Mouse (Mus musculus): Measurements from ENCODE around the gene Vezt. TPM values are rescaled to one million over a fixed set of nuclear protein-coding genes. Genes with fewer than 3 reads are reported as not detected.

Gene Vezt
- total and polyA plus RNA-seq, 2 experiments = 6.5 to 9.2 TPM

DNA sequence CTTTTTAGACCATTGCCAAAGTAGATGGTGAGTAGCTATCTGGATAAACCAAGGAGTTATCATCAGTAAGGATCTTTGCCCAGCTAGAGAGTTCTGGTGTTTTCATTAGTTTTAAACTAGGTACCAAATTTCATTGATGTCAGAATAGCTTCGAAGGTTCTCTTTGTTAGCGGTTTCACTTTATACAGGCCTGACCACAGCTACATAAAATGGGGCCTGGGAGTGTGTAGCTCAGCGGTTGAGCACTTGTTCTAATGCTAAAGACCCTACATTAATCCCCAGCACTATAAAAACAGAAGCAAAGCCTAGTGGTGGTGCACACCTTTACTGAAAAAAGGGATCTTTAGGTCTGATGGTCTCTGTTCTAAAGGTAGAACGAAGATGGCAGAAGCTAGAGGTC lies 145.1 kb downstream of the Vezt start:
- Histone ChIP-seq H3K4me1 (ENCODE audit: control insufficient read depth, insufficient read depth, low read length) (peaks cover 1% of the 10 kb centered on the region; the same call in 1 of the 2 replicates), H3K4me3 (ENCODE audit: insufficient read depth, low read depth, low read length) (no peak overlapping the region), H3K27me3 (ENCODE audit: control insufficient read depth, insufficient read depth, low read length) (no peaks in the 10 kb centered on the region), H3K27ac (replicated peaks; ENCODE audit: insufficient read depth, low read depth, low read length) (no peak overlapping the region), H3K36me3 (ENCODE audit: control insufficient read depth, insufficient read depth, low read length) (peaks cover 8% of the 10 kb centered on the region), H3K79me2 (ENCODE audit: control insufficient read depth, insufficient read depth, low read length) (peaks cover 24% of the 10 kb centered on the region; the same call in 1 of the 2 replicates), H3K9ac (ENCODE audit: low read depth, low read length) (no peak overlapping the region)
- TF ChIP-seq POLR2A (IDR thresholded peaks at IDR 0.05; ENCODE audit: extremely low read depth, insufficient read depth, low read length) (no peak), CTCF (IDR thresholded peaks at IDR 0.05; ENCODE audit: low read depth, low read length) (no peak)
- DNase-seq (ENCODE audit: extremely low read depth, low read depth, low spot score) = no peak
- WGBS = 83% methylated on average over 4 of the region's 4 CpGs

DNA sequence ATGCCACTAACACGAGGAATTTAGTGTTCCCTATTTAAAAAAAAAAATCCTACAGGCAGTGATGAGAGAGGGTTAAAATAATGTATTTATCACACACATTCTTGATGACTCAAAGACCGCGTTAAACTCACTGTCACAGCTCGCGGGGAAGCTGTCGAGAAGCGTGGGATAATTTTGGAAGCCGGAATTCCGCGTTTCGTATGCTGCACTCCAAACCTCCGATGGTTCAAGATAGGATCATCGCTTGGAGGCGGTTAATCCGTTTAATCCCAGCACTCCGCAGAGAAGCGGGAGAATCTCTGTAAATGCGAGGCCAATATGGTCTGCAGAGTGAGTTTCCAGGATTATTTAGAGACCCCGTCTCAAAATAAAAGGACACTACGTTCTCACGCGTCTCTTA lies 145.6 kb downstream of the Vezt start:
- Histone ChIP-seq H3K36me3 (ENCODE audit: control insufficient read depth, insufficient read depth, low read length) (peaks cover 10% of the 10 kb centered on the region), H3K9ac (ENCODE audit: low read depth, low read length) (peak overlapping the region; percentile 30), H3K79me2 (ENCODE audit: control insufficient read depth, insufficient read depth, low read length) (peaks cover 25% of the 10 kb centered on the region; the same call in 1 of the 2 replicates), H3K27me3 (ENCODE audit: control insufficient read depth, insufficient read depth, low read length) (no peaks in the 10 kb centered on the region), H3K27ac (replicated peaks; ENCODE audit: insufficient read depth, low read depth, low read length) (no peak overlapping the region; the same call in 1 of the 2 replicates), H3K4me3 (ENCODE audit: insufficient read depth, low read depth, low read length) (peak overlapping the region; percentile 78), H3K4me1 (ENCODE audit: control insufficient read depth, insufficient read depth, low read length) (peaks cover 1% of the 10 kb centered on the region; the same call in 1 of the 2 replicates)
- WGBS = 3% methylated on average over 22 of the region's 22 CpGs
- DNase-seq (ENCODE audit: extremely low read depth, low read depth, low spot score) = no peak
- no peak for TF ChIP-seq POLR2A (IDR thresholded peaks at IDR 0.05; ENCODE audit: extremely low read depth, insufficient read depth, low read length)
- TF ChIP-seq CTCF (IDR thresholded peaks at IDR 0.05; ENCODE audit: low read depth, low read length) = no peak

DNA sequence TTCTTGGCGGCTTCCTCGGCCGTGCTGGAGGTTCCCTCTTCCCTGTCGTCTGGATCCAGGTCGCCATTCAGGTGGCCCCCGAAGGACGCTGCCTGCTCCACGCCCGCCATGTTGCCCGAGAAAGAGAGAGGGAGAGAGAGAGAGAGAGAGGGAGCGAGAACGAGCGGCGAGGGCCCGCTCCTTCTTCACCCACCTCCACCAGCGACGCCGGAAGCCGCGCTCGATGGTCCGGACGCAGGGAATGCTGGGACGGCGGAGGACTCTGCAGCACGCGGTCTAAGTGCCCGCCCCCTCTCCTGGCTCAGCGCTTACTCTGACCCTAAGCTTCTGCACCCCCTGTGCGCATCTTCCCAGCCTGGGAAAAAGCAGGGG lies 146.1 kb downstream of the Vezt start:
- Histone ChIP-seq H3K79me2 (ENCODE audit: control insufficient read depth, insufficient read depth, low read length) (peaks cover 29% of the 10 kb centered on the region; the same call in 1 of the 2 replicates), H3K27me3 (ENCODE audit: control insufficient read depth, insufficient read depth, low read length) (no peaks in the 10 kb centered on the region), H3K9ac (ENCODE audit: low read depth, low read length) (peak overlapping the region; percentile 87), H3K4me3 (ENCODE audit: insufficient read depth, low read depth, low read length) (peak overlapping the region; percentile 78), H3K27ac (replicated peaks; ENCODE audit: insufficient read depth, low read depth, low read length) (peak overlapping the region; percentile 81), H3K4me1 (ENCODE audit: control insufficient read depth, insufficient read depth, low read length) (peaks cover 1% of the 10 kb centered on the region; the same call in 1 of the 2 replicates), H3K36me3 (ENCODE audit: control insufficient read depth, insufficient read depth, low read length) (peaks cover 10% of the 10 kb centered on the region)
- TF ChIP-seq POLR2A (IDR thresholded peaks at IDR 0.05; ENCODE audit: extremely low read depth, insufficient read depth, low read length) (peak; percentile 59; the same call in 1 of the 2 replicates), CTCF (IDR thresholded peaks at IDR 0.05; ENCODE audit: low read depth, low read length) (no peak)
- WGBS = 0% methylated on average over 24 of the region's 30 CpGs
- peak; percentile 76 for DNase-seq (ENCODE audit: extremely low read depth, low read depth, low spot score)

Other genes starting within 250 kb of the Vezt start
- not detected in 2 replicates for gene Usp44, start 204.3 kb downstream of the Vezt start, total RNA-seq (2014; rRNA removed)
- gene Usp44, start 204.3 kb downstream of the Vezt start, polyA plus RNA-seq (2012; rRNA removed) = not detected in 2 replicates
- gene Metap2, start 138.7 kb downstream of the Vezt start, total RNA-seq (2014; rRNA removed) = 32.8 and 42.6 TPM in 2 replicates
- gene Metap2, start 138.7 kb downstream of the Vezt start, polyA plus RNA-seq (2012; rRNA removed) = 15.4 and 20.3 TPM in 2 replicates
- gene Fgd6, start 184 bp upstream of the Vezt start, total RNA-seq (2014; rRNA removed) = 17.2 and 17.8 TPM in 2 replicates
- 4.2 and 4.7 TPM in 2 replicates for gene Fgd6, start 184 bp upstream of the Vezt start, polyA plus RNA-seq (2012; rRNA removed)
- gene Nr2c1, start 112.2 kb upstream of the Vezt start, total RNA-seq (2014; rRNA removed) = 6.4 and 8.3 TPM in 2 replicates
- gene Nr2c1, start 112.2 kb upstream of the Vezt start, polyA plus RNA-seq (2012; rRNA removed) = 3.4 and 3.7 TPM in 2 replicates
- gene Ndufa12, start 162.9 kb upstream of the Vezt start, total RNA-seq (2014; rRNA removed) = 205 and 237 TPM in 2 replicates
- gene Ndufa12, start 162.9 kb upstream of the Vezt start, polyA plus RNA-seq (2012; rRNA removed) = 74.6 and 83.6 TPM in 2 replicates